Comparison of ENCODE assay signal across 24 mouse cellular contexts in genomic region chr4:118008433-118009033, GRCm38 (mm10).
DNase-seq lines count a peak whose midpoint lies in the region; ATAC-seq and TF ChIP-seq lines count a peak whose summit lies in the region.
"Had no signal": no experiment of that assay in that cellular context is flagged by ENCODE, and none has a peak within 500 bp of the region (broad histone marks: within the 10 kb centered on the region; RNA-seq: fewer than 3 reads in every experiment).

No protein-coding gene starts in this region.

- H3K27ac ChIP-seq in midbrain, embryonic 11.5 days (ENCODE audit: low read depth, low read length), result no peak overlapping the region
- H3K27ac ChIP-seq in midbrain, embryonic 14.5 days (replicated peaks; ENCODE audit: low read depth, low read length), result no peak overlapping the region
- H3K27ac ChIP-seq in hindbrain, postnatal 0 days, result no peak overlapping the region
- H3K27ac ChIP-seq: hindbrain, embryonic 13.5 days; limb, embryonic 12.5 days; liver, embryonic 14.5 days; neural tube, embryonic 13.5 days had no signal

- H3K36me3 ChIP-seq in midbrain, embryonic 11.5 days (ENCODE audit: control insufficient read depth, insufficient read depth, low read length), result no peaks in the 10 kb centered on the region
- 0 out of 2 replicates have a peak, but pooled peaks cover 3% of the 10 kb centered on the region for H3K36me3 ChIP-seq in midbrain, embryonic 14.5 days (ENCODE audit: control insufficient read depth, insufficient read depth, low read length)
- H3K36me3 ChIP-seq in hindbrain, postnatal 0 days (ENCODE audit: insufficient read depth, low read length), result no peaks in the 10 kb centered on the region
- H3K36me3 ChIP-seq: hindbrain, embryonic 13.5 days had no signal

- TF ChIP-seq CTCF in hindbrain, postnatal 0 days (IDR thresholded peaks at IDR 0.05; ENCODE audit: low read depth), result no peak

- no peaks in the 10 kb centered on the region for H3K9me3 ChIP-seq in midbrain, embryonic 11.5 days (ENCODE audit: control insufficient read depth, low read length)
- no peaks in the 10 kb centered on the region for H3K9me3 ChIP-seq in midbrain, embryonic 14.5 days (ENCODE audit: control insufficient read depth, low read length)
- H3K9me3 ChIP-seq in hindbrain, postnatal 0 days (ENCODE audit: low read length), result no peaks in the 10 kb centered on the region
- H3K9me3 ChIP-seq: hindbrain, embryonic 13.5 days; limb, embryonic 12.5 days; neural tube, embryonic 13.5 days had no signal

- no peaks in the 10 kb centered on the region for H3K27me3 ChIP-seq in midbrain, embryonic 11.5 days (ENCODE audit: control insufficient read depth, insufficient read depth, low read length)
- no peaks in the 10 kb centered on the region for H3K27me3 ChIP-seq in midbrain, embryonic 14.5 days (ENCODE audit: control insufficient read depth, insufficient read depth, low read length)
- H3K27me3 ChIP-seq in hindbrain, postnatal 0 days (ENCODE audit: insufficient read depth, low read length), result no peaks in the 10 kb centered on the region
- H3K27me3 ChIP-seq: hindbrain, embryonic 13.5 days; limb, embryonic 12.5 days; neural tube, embryonic 13.5 days had no signal

- H3K9ac ChIP-seq in midbrain, embryonic 11.5 days (ENCODE audit: low read length), result no peak overlapping the region
- no peak overlapping the region for H3K9ac ChIP-seq in midbrain, embryonic 14.5 days (replicated peaks; ENCODE audit: low read length)
- no peak overlapping the region for H3K9ac ChIP-seq in hindbrain, postnatal 0 days (replicated peaks; ENCODE audit: low read length)
- H3K9ac ChIP-seq: hindbrain, embryonic 13.5 days; limb, embryonic 12.5 days; liver, embryonic 14.5 days; neural tube, embryonic 13.5 days had no signal

- no peak for DNase-seq in frontal cortex, adult 2 months (ENCODE audit: extremely low spot score in 1 of 2, low spot score in 1 of 2)
- DNase-seq in midbrain, embryonic 11.5 days (ENCODE audit: low spot score, missing footprints), result peak; percentile 81
- DNase-seq in midbrain, embryonic 14.5 days, result no peak
- peak; percentile 4 for DNase-seq in induced T-regulatory cell, adult 2 months (ENCODE audit: low read depth)
- DNase-seq in hindbrain, postnatal 0 days (ENCODE audit: low spot score), result no peak
- no peak for DNase-seq in cerebellum, adult 9-10 months
- DNase-seq in thymus, adult 18-20 months, result no peak
- DNase-seq: B cell, adult 2 months; cerebellum, adult 9-11 months; embryo, embryonic 11 days; gastrocnemius, postnatal 10 days; heart, postnatal 10 days; kidney, adult 18-20 months; kidney, postnatal 10 days; layer of hippocampus, adult 9-11 months; right cerebral cortex, postnatal 25 days; thymus, adult 2 months had no signal

- ATAC-seq in frontal cortex, adult (ENCODE audit: low TSS enrichment), result peak; percentile 13; the same call in 1 of the 2 replicates
- no peak for ATAC-seq in midbrain, embryonic 11.5 days (ENCODE audit: low FRiP score)
- no peak for ATAC-seq in midbrain, embryonic 14.5 days (ENCODE audit: low FRiP score, low TSS enrichment)
- ATAC-seq in hindbrain, postnatal 0 days, result no peak
- ATAC-seq: forebrain, embryonic 16.5 days had no signal

- no peak overlapping the region for H3K4me2 ChIP-seq in midbrain, embryonic 11.5 days
- no peak overlapping the region for H3K4me2 ChIP-seq in midbrain, embryonic 14.5 days (ENCODE audit: low read length)
- H3K4me2 ChIP-seq in hindbrain, postnatal 0 days (ENCODE audit: low read depth, low read length), result no peak overlapping the region
- H3K4me2 ChIP-seq: hindbrain, embryonic 13.5 days; limb, embryonic 12.5 days; neural tube, embryonic 13.5 days had no signal

- no peaks in the 10 kb centered on the region for H3K4me1 ChIP-seq in midbrain, embryonic 11.5 days (ENCODE audit: control insufficient read depth, insufficient read depth, low read length)
- no peaks in the 10 kb centered on the region for H3K4me1 ChIP-seq in midbrain, embryonic 14.5 days (ENCODE audit: control insufficient read depth, insufficient read depth, low read length)
- H3K4me1 ChIP-seq in hindbrain, postnatal 0 days (ENCODE audit: insufficient read depth, low read length), result no peaks in the 10 kb centered on the region
- H3K4me1 ChIP-seq: hindbrain, embryonic 13.5 days; limb, embryonic 12.5 days; neural tube, embryonic 13.5 days had no signal

- H3K4me3 ChIP-seq in midbrain, embryonic 11.5 days (ENCODE audit: low read depth, low read length), result no peak overlapping the region
- no peak overlapping the region for H3K4me3 ChIP-seq in midbrain, embryonic 14.5 days (replicated peaks; ENCODE audit: low read depth, low read length)
- no peak overlapping the region for H3K4me3 ChIP-seq in hindbrain, postnatal 0 days (ENCODE audit: low read length)
- H3K4me3 ChIP-seq: erythroblast, embryonic 14.5 days; hindbrain, embryonic 13.5 days; limb, embryonic 12.5 days; neural tube, embryonic 13.5 days had no signal

- 82% methylated on average over 6 of the region's 6 CpGs for WGBS in midbrain, embryonic 11.5 days
- WGBS in midbrain, embryonic 14.5 days, result 83% methylated on average over 6 of the region's 6 CpGs
- 74% methylated on average over 6 of the region's 6 CpGs for WGBS in hindbrain, postnatal 0 days

Comparison
In these comparisons a context has a peak if more than half of its experiments do, and no peak if none do; other contexts are left out.
1. DNase-seq: peak in midbrain, embryonic 11.5 days (single experiment) and induced T-regulatory cell, adult 2 months (single experiment); none in frontal cortex, adult 2 months (0 of 2), midbrain, embryonic 14.5 days (single experiment), hindbrain, postnatal 0 days (single experiment), cerebellum, adult 9-10 months (single experiment) and thymus, adult 18-20 months (0 of 2).